Mouse (Mus musculus): ENCODE results near the gene Ntrk3.

Ntrk3 gene

GRCm38 (mm10) chr7:78258151-78258550, 479.7 kb downstream of the Ntrk3 start:
- DNase-seq (ENCODE audit: extremely low read depth, insufficient read length, low spot score) = no peak

GRCm38 (mm10) chr7:78253777-78254385, 483.9 kb downstream of the Ntrk3 start:
- no peak for DNase-seq (ENCODE audit: extremely low read depth, insufficient read length, low spot score)

- no peak for DNase-seq (ENCODE audit: extremely low read depth, insufficient read length, low spot score)
Observed at GRCm38 (mm10) chr7:78248119-78248642, 489.6 kb downstream of the Ntrk3 start.

GRCm38 (mm10) chr7:78239012-78239411, 498.8 kb downstream of the Ntrk3 start:
- no peak for DNase-seq (ENCODE audit: extremely low read depth, insufficient read length, low spot score)

GRCm38 (mm10) chr7:78221668-78222067, 516.1 kb downstream of the Ntrk3 start:
- no peak for DNase-seq (ENCODE audit: extremely low read depth, insufficient read length, low spot score)

- no peak for DNase-seq (ENCODE audit: extremely low read depth, insufficient read length, low spot score)
Observed at GRCm38 (mm10) chr7:78220949-78221348, 516.9 kb downstream of the Ntrk3 start.

- no peak for DNase-seq (ENCODE audit: extremely low read depth, insufficient read length, low spot score)
Observed at GRCm38 (mm10) chr7:78190931-78191653, 546.7 kb downstream of the Ntrk3 start.

- no peak for DNase-seq (ENCODE audit: extremely low read depth, insufficient read length, low spot score)
Observed at GRCm38 (mm10) chr7:78185578-78185977, 552.2 kb downstream of the Ntrk3 start.

- DNase-seq (ENCODE audit: extremely low read depth, insufficient read length, low spot score) = no peak
Observed at GRCm38 (mm10) chr7:78183396-78183795, 554.4 kb downstream of the Ntrk3 start.

GRCm38 (mm10) chr7:78179996-78180665, 557.7 kb downstream of the Ntrk3 start:
- no peak for DNase-seq (ENCODE audit: extremely low read depth, insufficient read length, low spot score)

- no peak for DNase-seq (ENCODE audit: extremely low read depth, insufficient read length, low spot score)
Observed at GRCm38 (mm10) chr7:78172267-78172955, 565.4 kb downstream of the Ntrk3 start.

- DNase-seq (ENCODE audit: extremely low read depth, insufficient read length, low spot score) = no peak
Observed at GRCm38 (mm10) chr7:78165466-78165865, 572.3 kb downstream of the Ntrk3 start.

- no peak for DNase-seq (ENCODE audit: extremely low read depth, insufficient read length, low spot score)
Observed at GRCm38 (mm10) chr7:78157946-78158345, 579.9 kb downstream of the Ntrk3 start.

GRCm38 (mm10) chr7:78145251-78145650, 592.6 kb downstream of the Ntrk3 start:
- DNase-seq (ENCODE audit: extremely low read depth, insufficient read length, low spot score) = no peak

- DNase-seq (ENCODE audit: extremely low read depth, insufficient read length, low spot score) = no peak
Observed at GRCm38 (mm10) chr7:78144849-78145248, 593.0 kb downstream of the Ntrk3 start.

- DNase-seq (ENCODE audit: extremely low read depth, insufficient read length, low spot score) = no peak
Observed at GRCm38 (mm10) chr7:78129966-78130365, 607.8 kb downstream of the Ntrk3 start.
